Mouse (Mus musculus): ENCODE measurements at regions not wholly inside any gene's neighbourhood (a gene's known extent, or its start where the extent isn't known, plus 50 kb on each side); places are given as distances from the start of the nearest gene placed in this dataset.

DNA sequence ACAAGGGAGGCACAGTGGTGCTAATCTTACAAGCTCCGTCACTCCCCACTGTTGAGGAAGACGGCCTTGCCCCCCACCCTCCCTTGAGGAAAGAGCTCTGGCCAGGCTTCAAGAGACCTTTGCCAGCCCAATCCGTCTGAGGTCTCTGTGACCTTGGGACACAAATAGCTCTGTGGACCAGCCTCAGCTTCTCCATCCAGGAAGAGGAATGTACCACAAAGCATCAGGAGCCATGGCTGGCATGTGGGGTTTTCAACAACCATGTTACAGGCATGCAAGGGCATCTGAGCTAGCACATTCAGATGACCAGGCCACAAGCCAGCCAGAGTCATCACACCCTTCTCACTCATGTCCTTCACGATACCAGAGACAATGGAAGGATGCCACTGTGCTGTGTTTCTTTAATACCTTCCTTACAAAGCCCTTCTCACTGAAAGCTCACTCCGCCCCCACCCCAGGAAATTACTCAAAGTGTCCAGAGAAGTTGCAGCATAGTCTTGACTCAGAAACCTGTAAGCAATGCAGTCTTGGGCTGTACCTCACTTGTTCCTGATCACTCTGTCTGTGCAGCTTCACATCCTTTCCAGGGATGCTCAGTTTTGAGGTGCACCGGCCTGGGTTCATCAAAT lies 148.8 kb upstream of the Rreb1 start:
- Histone ChIP-seq H3K36me3 (ENCODE audit: control insufficient read depth, insufficient read depth, low read length) (no peaks in the 10 kb centered on the region), H3K9me3 (ENCODE audit: control insufficient read depth, low read length) (peaks cover 6% of the 10 kb centered on the region; the same call in 1 of the 2 replicates), H3K4me1 (ENCODE audit: control insufficient read depth in 2 of 2, insufficient read depth in 2 of 2, low read length in 2 of 2) (peaks cover 18 to 25% of the 10 kb centered on the region in 2 experiments), H3K4me2 (ENCODE audit: low read length) (no peak overlapping the region), H3K4me3 (ENCODE audit: control insufficient read depth in 1 of 2, insufficient read depth in 1 of 2, low read depth in 1 of 2, low read length in 2 of 2) (no peak overlapping the region), H3K27me3 (ENCODE audit: control insufficient read depth, insufficient read depth, low read length) (no peaks in the 10 kb centered on the region), H3K27ac (replicated peaks in 1 of 2; ENCODE audit: control insufficient read depth in 1 of 2, insufficient read depth in 1 of 2, low read depth in 2 of 2, low read length in 2 of 2) (peak overlapping the region; percentile 74 to 86), H3K9ac (ENCODE audit: low read length) (no peak overlapping the region)
- 31% methylated on average over 6 of the region's 6 CpGs for WGBS
- peak; percentile 82 for ATAC-seq (ENCODE audit: insufficient number of reproducible peaks, insufficient read depth, low FRiP score, low read depth)

GRCm38 (mm10) chr13:37632835-37633440 lies 145.3 kb upstream of the Rreb1 start:
- no peak for ATAC-seq (ENCODE audit: insufficient number of reproducible peaks, insufficient read depth, low FRiP score, low read depth)
- Histone ChIP-seq H3K27me3 (ENCODE audit: control insufficient read depth, insufficient read depth, low read length) (no peaks in the 10 kb centered on the region), H3K4me2 (ENCODE audit: low read length) (no peak overlapping the region), H3K9ac (ENCODE audit: low read length) (no peak overlapping the region), H3K27ac (replicated peaks in 1 of 2; ENCODE audit: control insufficient read depth in 1 of 2, insufficient read depth in 1 of 2, low read depth in 2 of 2, low read length in 2 of 2) (no peak overlapping the region), H3K9me3 (ENCODE audit: control insufficient read depth, low read length) (peaks cover 6% of the 10 kb centered on the region; the same call in 1 of the 2 replicates), H3K36me3 (ENCODE audit: control insufficient read depth, insufficient read depth, low read length) (no peaks in the 10 kb centered on the region), H3K4me1 (ENCODE audit: control insufficient read depth in 2 of 2, insufficient read depth in 2 of 2, low read length in 2 of 2) (peaks cover 19 to 29% of the 10 kb centered on the region in 2 experiments), H3K4me3 (ENCODE audit: control insufficient read depth in 1 of 2, insufficient read depth in 1 of 2, low read depth in 1 of 2, low read length in 2 of 2) (no peak overlapping the region)
- 88% methylated on average over 5 of the region's 5 CpGs for WGBS

GRCm38 (mm10) chr13:37636363-37636762 lies 141.8 kb upstream of the Rreb1 start:
- H3K27me3 ChIP-seq (ENCODE audit: control insufficient read depth, insufficient read depth, low read length) = no peaks in the 10 kb centered on the region
- ATAC-seq (ENCODE audit: insufficient number of reproducible peaks, insufficient read depth, low FRiP score, low read depth) = no peak
- H3K4me1 ChIP-seq (ENCODE audit: control insufficient read depth in 2 of 2, insufficient read depth in 2 of 2, low read length in 2 of 2) = peaks cover 9 to 20% of the 10 kb centered on the region in 2 experiments
- H3K4me3 ChIP-seq (ENCODE audit: control insufficient read depth in 1 of 2, insufficient read depth in 1 of 2, low read depth in 1 of 2, low read length in 2 of 2) = no peak overlapping the region
- H3K36me3 ChIP-seq (ENCODE audit: control insufficient read depth, insufficient read depth, low read length) = no peaks in the 10 kb centered on the region
- no peak overlapping the region for H3K4me2 ChIP-seq (ENCODE audit: low read length)
- no peak overlapping the region for H3K9ac ChIP-seq (ENCODE audit: low read length)
- WGBS = 79% methylated on average over 4 of the region's 4 CpGs
- H3K27ac ChIP-seq (replicated peaks in 1 of 2; ENCODE audit: control insufficient read depth in 1 of 2, insufficient read depth in 1 of 2, low read depth in 2 of 2, low read length in 2 of 2) = no peak overlapping the region
- H3K9me3 ChIP-seq (ENCODE audit: control insufficient read depth, low read length) = peaks cover 6% of the 10 kb centered on the region; the same call in 1 of the 2 replicates

DNA sequence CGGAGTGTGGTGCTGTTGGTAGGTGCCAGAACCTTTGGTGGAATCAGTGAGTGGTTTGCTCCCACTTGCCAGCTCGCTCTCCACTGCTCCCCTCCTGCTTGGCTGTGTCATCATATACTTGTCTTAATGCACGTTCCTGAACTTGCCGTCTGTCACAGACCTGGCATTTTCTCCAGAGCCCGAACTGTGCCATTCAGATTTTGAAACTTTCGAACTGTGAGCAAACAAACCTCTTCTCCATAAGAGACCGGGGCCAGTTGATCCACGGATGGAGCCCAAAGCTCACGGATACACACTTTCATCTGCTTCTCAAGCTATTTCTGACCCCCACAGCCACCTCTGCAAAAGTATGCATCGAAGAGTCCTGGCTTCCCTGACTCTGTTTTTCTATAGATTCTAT lies 141.0 kb upstream of the Rreb1 start:
- ATAC-seq (ENCODE audit: insufficient number of reproducible peaks, insufficient read depth, low FRiP score, low read depth) = no peak
- Histone ChIP-seq H3K4me3 (ENCODE audit: control insufficient read depth in 1 of 2, insufficient read depth in 1 of 2, low read depth in 1 of 2, low read length in 2 of 2) (no peak overlapping the region), H3K27ac (replicated peaks in 1 of 2; ENCODE audit: control insufficient read depth in 1 of 2, insufficient read depth in 1 of 2, low read depth in 2 of 2, low read length in 2 of 2) (no peak overlapping the region), H3K27me3 (ENCODE audit: control insufficient read depth, insufficient read depth, low read length) (no peaks in the 10 kb centered on the region), H3K4me2 (ENCODE audit: low read length) (no peak overlapping the region), H3K9me3 (ENCODE audit: control insufficient read depth, low read length) (peaks cover 4% of the 10 kb centered on the region; the same call in 1 of the 2 replicates), H3K4me1 (ENCODE audit: control insufficient read depth in 2 of 2, insufficient read depth in 2 of 2, low read length in 2 of 2) (peaks cover 9 to 20% of the 10 kb centered on the region in 2 experiments), H3K36me3 (ENCODE audit: control insufficient read depth, insufficient read depth, low read length) (no peaks in the 10 kb centered on the region), H3K9ac (ENCODE audit: low read length) (no peak overlapping the region)
- WGBS = 89% methylated on average over 10 of the region's 10 CpGs

DNA sequence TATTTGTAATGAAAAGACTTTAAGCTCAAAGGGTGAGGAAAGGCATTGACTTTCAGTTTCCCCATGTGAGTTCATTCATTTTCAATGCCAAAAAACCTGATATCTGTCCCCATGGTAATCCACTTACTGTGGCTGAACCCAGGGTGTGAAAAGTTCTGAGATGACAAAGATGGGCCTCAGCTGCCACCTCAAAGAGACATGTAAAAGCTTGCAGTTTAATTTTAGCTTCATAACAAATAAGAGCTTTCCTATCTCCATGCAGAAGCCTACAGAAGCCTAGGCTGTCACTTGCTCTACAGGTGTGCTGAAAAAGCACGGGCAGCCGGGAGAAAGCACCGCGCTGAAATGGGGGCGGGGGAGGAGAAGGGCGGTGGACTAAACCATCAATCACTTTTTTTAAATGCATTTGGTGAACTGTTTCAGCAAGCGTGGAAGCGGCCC lies 140.1 kb upstream of the Rreb1 start:
- 42% methylated on average over 8 of the region's 8 CpGs for WGBS
- no peak overlapping the region for H3K4me3 ChIP-seq (ENCODE audit: control insufficient read depth in 1 of 2, insufficient read depth in 1 of 2, low read depth in 1 of 2, low read length in 2 of 2)
- H3K4me2 ChIP-seq (ENCODE audit: low read length) = no peak overlapping the region
- H3K9ac ChIP-seq (ENCODE audit: low read length) = no peak overlapping the region
- no peak for ATAC-seq (ENCODE audit: insufficient number of reproducible peaks, insufficient read depth, low FRiP score, low read depth)
- H3K4me1 ChIP-seq (ENCODE audit: control insufficient read depth in 2 of 2, insufficient read depth in 2 of 2, low read length in 2 of 2) = peaks cover 9 to 20% of the 10 kb centered on the region in 2 experiments
- H3K27ac ChIP-seq (replicated peaks in 1 of 2; ENCODE audit: control insufficient read depth in 1 of 2, insufficient read depth in 1 of 2, low read depth in 2 of 2, low read length in 2 of 2) = peak overlapping the region; percentile 29 to 59; a peak in 2 of 4 replicates
- no peaks in the 10 kb centered on the region for H3K9me3 ChIP-seq (ENCODE audit: control insufficient read depth, low read length)
- H3K36me3 ChIP-seq (ENCODE audit: control insufficient read depth, insufficient read depth, low read length) = no peaks in the 10 kb centered on the region
- no peaks in the 10 kb centered on the region for H3K27me3 ChIP-seq (ENCODE audit: control insufficient read depth, insufficient read depth, low read length)

DNA sequence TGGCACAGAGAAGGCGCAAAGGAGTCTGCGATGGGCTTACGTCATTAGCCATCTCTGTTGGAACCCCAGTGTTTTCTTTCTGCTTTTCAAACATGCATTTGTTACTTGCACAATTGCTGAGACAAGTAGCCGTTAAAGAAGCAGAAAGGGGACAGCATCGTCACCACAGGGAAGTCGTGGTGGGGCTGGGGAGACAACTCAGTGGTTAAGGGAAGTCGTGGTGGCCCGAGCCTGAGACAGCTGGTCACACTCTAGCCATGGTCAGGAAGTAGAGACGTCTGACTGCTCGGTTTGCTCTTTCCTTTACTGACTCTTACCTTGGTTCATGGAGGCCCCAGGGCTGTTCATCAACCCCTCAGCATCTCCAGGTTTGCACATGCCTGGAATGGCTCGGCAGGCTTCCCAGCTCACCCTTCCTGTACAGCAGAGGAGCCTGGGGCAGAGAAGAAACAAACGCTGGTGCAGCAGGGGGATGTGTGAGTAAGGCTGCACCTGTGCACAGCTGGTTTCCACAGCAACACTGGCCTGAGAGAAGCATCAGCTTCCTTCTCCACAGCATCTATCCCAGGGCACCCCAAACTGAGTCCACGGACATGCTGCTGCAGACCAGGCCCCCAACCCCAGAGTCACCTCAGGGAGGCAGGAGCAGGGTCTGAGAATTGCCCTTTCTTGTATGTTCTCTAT lies 135.6 kb upstream of the Rreb1 start:
- no peaks in the 10 kb centered on the region for H3K9me3 ChIP-seq (ENCODE audit: control insufficient read depth, low read length)
- no peaks in the 10 kb centered on the region for H3K27me3 ChIP-seq (ENCODE audit: control insufficient read depth, insufficient read depth, low read length)
- no peaks in the 10 kb centered on the region for H3K36me3 ChIP-seq (ENCODE audit: control insufficient read depth, insufficient read depth, low read length)
- H3K4me2 ChIP-seq (ENCODE audit: low read length) = no peak overlapping the region
- no peak for ATAC-seq (ENCODE audit: insufficient number of reproducible peaks, insufficient read depth, low FRiP score, low read depth)
- H3K9ac ChIP-seq (ENCODE audit: low read length) = no peak overlapping the region
- H3K4me1 ChIP-seq (ENCODE audit: control insufficient read depth in 2 of 2, insufficient read depth in 2 of 2, low read length in 2 of 2) = peaks cover 16 to 30% of the 10 kb centered on the region in 2 experiments
- WGBS = 64% methylated on average over 13 of the region's 13 CpGs
- H3K4me3 ChIP-seq (ENCODE audit: control insufficient read depth in 1 of 2, insufficient read depth in 1 of 2, low read depth in 1 of 2, low read length in 2 of 2) = no peak overlapping the region
- no peak overlapping the region for H3K27ac ChIP-seq (replicated peaks in 1 of 2; ENCODE audit: control insufficient read depth in 1 of 2, insufficient read depth in 1 of 2, low read depth in 2 of 2, low read length in 2 of 2)

GRCm38 (mm10) chr13:37644751-37645181 lies 133.4 kb upstream of the Rreb1 start:
- H3K9ac ChIP-seq (ENCODE audit: low read length) = no peak overlapping the region
- ATAC-seq (ENCODE audit: insufficient number of reproducible peaks, insufficient read depth, low FRiP score, low read depth) = no peak
- peaks cover 11 to 20% of the 10 kb centered on the region in 2 experiments; a peak in 3 of 4 replicates for H3K4me1 ChIP-seq (ENCODE audit: control insufficient read depth in 2 of 2, insufficient read depth in 2 of 2, low read length in 2 of 2)
- H3K27ac ChIP-seq (replicated peaks in 1 of 2; ENCODE audit: control insufficient read depth in 1 of 2, insufficient read depth in 1 of 2, low read depth in 2 of 2, low read length in 2 of 2) = no peak overlapping the region
- no peaks in the 10 kb centered on the region for H3K27me3 ChIP-seq (ENCODE audit: control insufficient read depth, insufficient read depth, low read length)
- H3K36me3 ChIP-seq (ENCODE audit: control insufficient read depth, insufficient read depth, low read length) = no peaks in the 10 kb centered on the region
- no peak overlapping the region for H3K4me3 ChIP-seq (ENCODE audit: control insufficient read depth in 1 of 2, insufficient read depth in 1 of 2, low read depth in 1 of 2, low read length in 2 of 2)
- H3K9me3 ChIP-seq (ENCODE audit: control insufficient read depth, low read length) = no peaks in the 10 kb centered on the region
- WGBS = 76% methylated on average over 8 of the region's 8 CpGs
- H3K4me2 ChIP-seq (ENCODE audit: low read length) = no peak overlapping the region

Data from heart, embryonic 14.5 days (tissue).